Mouse (Mus musculus) heart, postnatal 0 days (tissue): ENCODE measurements around the gene D830030K20Rik. TPM values are rescaled to one million over a fixed set of nuclear protein-coding genes. Genes with fewer than 3 reads are reported as not detected.
"Not testable (repeated sequence)": the region's sequence is repeated elsewhere in the genome, so short reads cannot be mapped to it uniquely, and the experiment has no call there.

Experiments used
- ATAC-seq: fragments of 200-750 bp; cut with Nextera tagmentation; 2 replicates; pipeline ENCODE4 v1.8.0; 2017; ENCODE audit warnings: low read depth, moderate number of reproducible peaks, moderate library complexity; ENCODE audit not compliant: insufficient read depth
- DNase-seq: peaks from one replicate; pipeline ENCODE4 v3.0.0-alpha.2; 2016; ENCODE audit warnings: low spot score
- H3K27ac ChIP-seq: fragments of 300-500 bp; sonication (generic); 2 replicates; pipeline ENCODE4 v1.5.1; 2014; ENCODE audit warnings: low read depth, mild to moderate bottlenecking
- H3K27me3 ChIP-seq: fragments of 300-500 bp; sonication (generic); 2 replicates; pipeline ENCODE4 v1.6.1; 2014; ENCODE audit warnings: low read length, mixed read lengths; ENCODE audit not compliant: control insufficient read depth, insufficient read depth
- H3K36me3 ChIP-seq: fragments of 300-500 bp; sonication (generic); replicated peaks from 2 replicates; pipeline ENCODE4 v1.6.1; 2014; ENCODE audit warnings: low read length, mixed read lengths; ENCODE audit not compliant: control insufficient read depth, insufficient read depth
- H3K4me1 ChIP-seq: fragments of 300-500 bp; sonication (generic); 2 replicates; pipeline ENCODE4 v1.6.1; 2014; ENCODE audit warnings: antibody characterized with exemption; ENCODE audit not compliant: control insufficient read depth, insufficient read depth
- H3K4me2 ChIP-seq: fragments of 300-500 bp; sonication (generic); 2 replicates; pipeline ENCODE4 v1.6.1; 2014; ENCODE audit warnings: low read depth, mild to moderate bottlenecking, low read length, moderate library complexity
- H3K4me3 ChIP-seq: fragments of 300-500 bp; sonication (generic); 2 replicates; pipeline ENCODE4 v1.5.1; 2014; ENCODE audit warnings: low read depth, low read length
- H3K9ac ChIP-seq: fragments of 300-500 bp; sonication (generic); replicated peaks from 2 replicates; pipeline ENCODE4 v1.6.1; 2014; ENCODE audit warnings: low read depth, low read length, mixed read lengths
- H3K9me3 ChIP-seq: fragments of 300-500 bp; sonication (generic); replicated peaks from 2 replicates; pipeline ENCODE4 v1.6.1; 2016; ENCODE audit warnings: low read length; ENCODE audit not compliant: control insufficient read depth
- CTCF ChIP-seq: IDR thresholded peaks from 2 replicates; pipeline ENCODE4 v1.5.1; 2016; ENCODE audit warnings: antibody characterized with exemption, control low read depth, low read depth
- WGBS: fragments of 180-500 bp; shearing (Covaris S2); extraction: QIAGEN DNeasy Blood & Tissue Kit; methylation state at CpG from one replicate; pipeline ENCODE4 v1.1.7; 2014; 5-methylcytosine and 5-hydroxymethylcytosine counted together
- polyA plus RNA-seq: library from polyadenylated mRNA; unstranded; fragments of >200 nt; fragmentation: Nextera tagmentation; extraction: Ambion mirVana; gene quantifications from 2 replicates; pipeline ENCODE4 v1.2.1, GENCODE M21; 2015
- total RNA-seq: library from RNA; depleted of rRNA; stranded (reverse); fragments of >200 nt; gene quantifications from 2 replicates; pipeline ENCODE4 v1.2.3, GENCODE M21; 2014; ENCODE audit warnings: low replicate concordance; rRNA removed

The D830030K20Rik gene
- total RNA-seq = 1.3 and 1.4 TPM in 2 replicates
- 10.9 and 11.2 TPM in 2 replicates for polyA plus RNA-seq

GRCm38 (mm10) chr14:3208272-3209152 lies at the start of gene D830030K20Rik:
Gene D830030K20Rik, plus strand, starts transcription at chr14:3208488.
- not testable (repeated sequence) for H3K27ac ChIP-seq, H3K4me1 ChIP-seq, H3K9ac ChIP-seq, ATAC-seq, H3K27me3 ChIP-seq, H3K36me3 ChIP-seq, H3K9me3 ChIP-seq
- H3K4me3 ChIP-seq = peak within 1 kb of the TSS; percentile 52
- peak; percentile 3 for DNase-seq
- 0% methylated on average over 12 of the region's 62 CpGs for WGBS
- H3K4me2 ChIP-seq = peak within 1 kb of the TSS; percentile 70

GRCm38 (mm10) chr14:3187955-3188354 lies 20.3 kb upstream of the D830030K20Rik start, which contains the start of gene Gm5795:
Gene Gm5795, plus strand, starts transcription at chr14:3188255.
- H3K27me3 ChIP-seq, H3K9ac ChIP-seq, H3K9me3 ChIP-seq, DNase-seq, H3K4me3 ChIP-seq, H3K4me2 ChIP-seq, ATAC-seq, H3K27ac ChIP-seq, H3K36me3 ChIP-seq, H3K4me1 ChIP-seq: not testable (repeated sequence)
- no CpG with 5 or more reads among the region's 2 CpGs for WGBS

GRCm38 (mm10) chr14:3209367-3209766 lies 1.1 kb downstream of the D830030K20Rik start:
- peak; percentile 52 for TF ChIP-seq CTCF
- 11% methylated on average over 9 of the region's 11 CpGs for WGBS
- not testable (repeated sequence) for H3K9ac ChIP-seq, H3K4me3 ChIP-seq, H3K4me1 ChIP-seq, H3K9me3 ChIP-seq, ATAC-seq, H3K36me3 ChIP-seq, H3K4me2 ChIP-seq, H3K27me3 ChIP-seq, H3K27ac ChIP-seq
- DNase-seq = peak; percentile 6

GRCm38 (mm10) chr14:3262531-3262930 lies 54.2 kb downstream of the D830030K20Rik start:
- not testable (repeated sequence) for H3K4me3 ChIP-seq, H3K9ac ChIP-seq, H3K4me1 ChIP-seq, ATAC-seq, H3K36me3 ChIP-seq, H3K27me3 ChIP-seq, H3K9me3 ChIP-seq, DNase-seq, H3K4me2 ChIP-seq, H3K27ac ChIP-seq
- WGBS = 93% methylated on average over 2 of the region's 2 CpGs

Other genes with a start within 250 kb of the D830030K20Rik start
- not detected in 2 replicates for gene Gm2888, start 178.5 kb upstream of the D830030K20Rik start, total RNA-seq
- not detected in 2 replicates for gene Gm2888, start 178.5 kb upstream of the D830030K20Rik start, polyA plus RNA-seq
- gene Gm2897, start 159.2 kb upstream of the D830030K20Rik start, total RNA-seq = 2.7 TPM in 1 of 2 replicates, not detected in the other
- gene Gm2897, start 159.2 kb upstream of the D830030K20Rik start, polyA plus RNA-seq = 1.3 and 1.6 TPM in 2 replicates
- not detected in 2 replicates for gene Gm10340, start 74.5 kb upstream of the D830030K20Rik start, total RNA-seq
- gene Gm10340, start 74.5 kb upstream of the D830030K20Rik start, polyA plus RNA-seq = not detected in 2 replicates
- not detected in 2 replicates for gene Gm5795, start 20.2 kb upstream of the D830030K20Rik start, total RNA-seq
- gene Gm5795, start 20.2 kb upstream of the D830030K20Rik start, polyA plus RNA-seq = not detected in 2 replicates
- 0.95 TPM in 1 of 2 replicates, not detected in the other for gene Gm2956, start 124.1 kb downstream of the D830030K20Rik start, total RNA-seq
- gene Gm2956, start 124.1 kb downstream of the D830030K20Rik start, polyA plus RNA-seq = 0.56 and 1.0 TPM in 2 replicates
- not detected in 2 replicates for gene Gm10413, start 186.6 kb downstream of the D830030K20Rik start, total RNA-seq
- gene Gm10413, start 186.6 kb downstream of the D830030K20Rik start, polyA plus RNA-seq = not detected in 2 replicates
- 2.3 TPM in 1 of 2 replicates, not detected in the other for gene Gm10409, start 204.1 kb downstream of the D830030K20Rik start, total RNA-seq
- gene Gm10409, start 204.1 kb downstream of the D830030K20Rik start, polyA plus RNA-seq = 1.8 and 2.0 TPM in 2 replicates
- 0.53 and 6.6 TPM in 2 replicates for gene Gm3005, start 219.6 kb downstream of the D830030K20Rik start, total RNA-seq
- 2.9 and 4.3 TPM in 2 replicates for gene Gm3005, start 219.6 kb downstream of the D830030K20Rik start, polyA plus RNA-seq
- gene Gm10408, start 240.9 kb downstream of the D830030K20Rik start, total RNA-seq = not detected in 2 replicates
- gene Gm10408, start 240.9 kb downstream of the D830030K20Rik start, polyA plus RNA-seq = not detected in 2 replicates